Mouse (Mus musculus) cerebellum, adult 11-12 months (tissue): ENCODE results near the gene Itga8.

Source experiments
- DNase-seq: peaks from one replicate; pipeline ENCODE4 v3.0.0; 2022

Gene Itga8

GRCm38 (mm10) chr2:12187646-12188045 lies 114.1 kb downstream of the Itga8 start:
- DNase-seq, result no peak

GRCm38 (mm10) chr2:12182402-12182948 lies 119.2 kb downstream of the Itga8 start:
- DNase-seq, result no peak

- no peak for DNase-seq
Measured at GRCm38 (mm10) chr2:12180635-12181034, 121.1 kb downstream of the Itga8 start.

- DNase-seq, result no peak
Measured at GRCm38 (mm10) chr2:12174722-12175427, 126.8 kb downstream of the Itga8 start.

GRCm38 (mm10) chr2:12170221-12170620 lies 131.5 kb downstream of the Itga8 start:
- DNase-seq, result no peak

GRCm38 (mm10) chr2:12160486-12160885 lies 141.2 kb downstream of the Itga8 start:
- no peak for DNase-seq

GRCm38 (mm10) chr2:12157001-12157400 lies 144.7 kb downstream of the Itga8 start:
- DNase-seq, result no peak

GRCm38 (mm10) chr2:12156401-12156800 lies 145.3 kb downstream of the Itga8 start:
- no peak for DNase-seq

GRCm38 (mm10) chr2:12154676-12155075 lies 147.0 kb downstream of the Itga8 start:
- DNase-seq, result no peak

- DNase-seq, result no peak
Measured at GRCm38 (mm10) chr2:12153551-12153950, 148.2 kb downstream of the Itga8 start.

- DNase-seq, result no peak
Measured at GRCm38 (mm10) chr2:12147902-12148301, 153.8 kb downstream of the Itga8 start.

- no peak for DNase-seq
Measured at GRCm38 (mm10) chr2:12146612-12147011, 155.1 kb downstream of the Itga8 start.

- no peak for DNase-seq
Measured at GRCm38 (mm10) chr2:12138765-12139368, 162.9 kb downstream of the Itga8 start.

GRCm38 (mm10) chr2:12126580-12126979 lies 175.1 kb downstream of the Itga8 start:
- DNase-seq, result no peak

- DNase-seq, result no peak
Measured at GRCm38 (mm10) chr2:12115479-12115878, 186.2 kb downstream of the Itga8 start.

- no peak for DNase-seq
Measured at GRCm38 (mm10) chr2:12109306-12109705, 192.4 kb downstream of the Itga8 start.

- no peak for DNase-seq
Measured at GRCm38 (mm10) chr2:12108306-12108705, 193.4 kb downstream of the Itga8 start.

GRCm38 (mm10) chr2:12107265-12107664 lies 194.5 kb downstream of the Itga8 start:
- no peak for DNase-seq

- DNase-seq, result no peak
Measured at GRCm38 (mm10) chr2:12103183-12103582, 198.5 kb downstream of the Itga8 start.

- no peak for DNase-seq
Measured at GRCm38 (mm10) chr2:12092203-12092984, 209.3 kb downstream of the Itga8 start.

- DNase-seq, result no peak
Measured at GRCm38 (mm10) chr2:12090993-12091392, 210.7 kb downstream of the Itga8 start.

- no peak for DNase-seq
Measured at GRCm38 (mm10) chr2:12085492-12085891, 216.2 kb downstream of the Itga8 start.

GRCm38 (mm10) chr2:12084341-12084740 lies 217.4 kb downstream of the Itga8 start:
- DNase-seq, result no peak
